Mouse (Mus musculus) ES-E14 (cell line): ENCODE data around the gene Ddx6. TPM values are rescaled to one million over a fixed set of nuclear protein-coding genes. Genes with fewer than 3 reads are reported as not detected.
A peak's percentile ranks its signal among the peaks of the same experiment; 100 is the strongest.

ENCODE experiments used
- DNase-seq: peaks from one replicate; pipeline ENCODE4 v3.0.0-alpha.2; 2013; ENCODE audit warnings: low read depth, low spot score
- H3K27ac ChIP-seq: 2 replicates; pipeline ENCODE4 v1.5.1; 2012; ENCODE audit warnings: low read depth, mild to moderate bottlenecking, low read length, moderate library complexity, mixed read lengths; ENCODE audit not compliant: poor library complexity, insufficient read depth, severe bottlenecking
- H3K36me3 ChIP-seq: 2 replicates; pipeline ENCODE4 v1.6.1; 2012; ENCODE audit warnings: mild to moderate bottlenecking, low read length, moderate library complexity, mixed read lengths; ENCODE audit not compliant: control insufficient read depth, poor library complexity, insufficient read depth, severe bottlenecking
- H3K4me1 ChIP-seq, 2 experiments: fragments of 150-350 bp in 1 of 2; sonication (generic) in 1 of 2; 2 replicates each; pipeline ENCODE4 v1.6.1; 2012; ENCODE audit warnings: low read length in 2 of 2, mild to moderate bottlenecking in 1 of 2, mixed read lengths in 1 of 2; ENCODE audit not compliant: control insufficient read depth in 2 of 2, insufficient read depth in 2 of 2, poor library complexity in 1 of 2
- H3K4me3 ChIP-seq, 2 experiments: fragments of 150-350 bp in 1 of 2; sonication (generic) in 1 of 2; 2 replicates each; pipeline ENCODE4 v1.5.1; 2012; ENCODE audit warnings: low read length in 2 of 2, low read depth in 1 of 2, mild to moderate bottlenecking in 1 of 2, mixed read lengths in 1 of 2; ENCODE audit not compliant: insufficient read depth in 1 of 2, poor library complexity in 1 of 2, severe bottlenecking in 1 of 2
- H3K9ac ChIP-seq: 2 replicates; pipeline ENCODE4 v1.6.1; 2012; ENCODE audit warnings: low read depth, mild to moderate bottlenecking, low read length, mixed read lengths; ENCODE audit not compliant: poor library complexity, insufficient read depth, severe bottlenecking
- H3K9me3 ChIP-seq: fragments of 150-350 bp; sonication (generic); 2 replicates; pipeline ENCODE4 v1.6.1; 2012; ENCODE audit warnings: low read depth, mild to moderate bottlenecking, low read length; ENCODE audit not compliant: control insufficient read depth, insufficient read depth
- CHD2 ChIP-seq: IDR thresholded peaks from 2 replicates; pipeline ENCODE4 v1.6.1; 2014; ENCODE audit warnings: mild to moderate bottlenecking, low read depth, low read length, inconsistent platforms
- HCFC1 ChIP-seq: IDR thresholded peaks from 2 replicates; pipeline ENCODE4 v1.6.1; 2012; ENCODE audit warnings: low read length, inconsistent platforms, borderline replicate concordance; ENCODE audit not compliant: insufficient read depth
- MAFK ChIP-seq: IDR thresholded peaks from 2 replicates; pipeline ENCODE4 v1.6.1; 2014; ENCODE audit warnings: mild to moderate bottlenecking, low read depth, low read length, inconsistent platforms; ENCODE audit not compliant: insufficient read depth
- ZC3H11A ChIP-seq: IDR thresholded peaks from 2 replicates; pipeline ENCODE4 v1.6.1; 2012; ENCODE audit warnings: low read depth, mild to moderate bottlenecking, inconsistent platforms, low read length, borderline replicate concordance
- ZNF384 ChIP-seq: IDR thresholded peaks from 2 replicates; pipeline ENCODE4 v1.6.1; 2012; ENCODE audit warnings: low read depth, low read length, inconsistent platforms
- in situ Hi-C, 2 experiments: fragments of 600-800 bp; cut with MboI; formaldehyde crosslinking; loops; one replicate each; pipeline ENCODE4 v1.15.1; 2025; ENCODE audit warnings: low sequenced_read_pairs in 2 of 2, inconsistent platforms in 1 of 2; ENCODE audit not compliant: unreplicated experiment in 2 of 2
- total RNA-seq: library from RNA; depleted of rRNA; stranded (reverse); fragments of 300-350 nt; gene quantifications from 2 replicates; pipeline ENCODE4 v1.2.3, GENCODE M21; 2012

Ddx6 gene
- total RNA-seq, 1 experiment, result 52.7 TPM

DNA sequence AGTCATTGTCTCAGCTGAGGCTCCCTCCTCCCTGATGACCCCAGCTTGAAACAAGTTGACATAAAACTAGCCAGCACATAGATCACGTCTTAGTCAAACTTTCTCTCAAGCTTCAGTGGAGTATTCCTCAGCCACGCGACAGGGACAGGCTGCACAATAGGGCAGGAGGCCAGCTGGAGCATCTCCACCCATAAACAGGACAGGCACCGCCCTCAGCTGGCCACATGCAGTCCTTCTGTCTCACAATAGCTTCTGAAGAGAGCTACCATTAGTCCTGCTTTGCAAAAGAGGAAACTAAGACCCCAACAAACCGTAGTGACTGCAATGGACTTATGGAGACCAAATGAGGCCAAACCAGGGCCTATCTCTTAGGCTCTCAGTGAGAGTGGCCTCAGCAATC is 40.8 kb downstream of the Ddx6 start:
- H3K9ac ChIP-seq, result no peak overlapping the region
- in situ Hi-C loops, result no loop called here
- peaks cover 0 to 7% of the 10 kb centered on the region in 2 experiments; a peak in 2 of 4 replicates for H3K4me1 ChIP-seq
- H3K36me3 ChIP-seq, result no peaks in the 10 kb centered on the region
- no peaks in the 10 kb centered on the region for H3K9me3 ChIP-seq
- no peak overlapping the region for H3K4me3 ChIP-seq
- no peak overlapping the region for H3K27ac ChIP-seq
- no peak for DNase-seq
- TF ChIP-seq ZC3H11A, result no peak
- no peak for TF ChIP-seq CHD2
- TF ChIP-seq ZNF384, result no peak
- no peak for TF ChIP-seq MAFK
- no peak for TF ChIP-seq HCFC1

DNA sequence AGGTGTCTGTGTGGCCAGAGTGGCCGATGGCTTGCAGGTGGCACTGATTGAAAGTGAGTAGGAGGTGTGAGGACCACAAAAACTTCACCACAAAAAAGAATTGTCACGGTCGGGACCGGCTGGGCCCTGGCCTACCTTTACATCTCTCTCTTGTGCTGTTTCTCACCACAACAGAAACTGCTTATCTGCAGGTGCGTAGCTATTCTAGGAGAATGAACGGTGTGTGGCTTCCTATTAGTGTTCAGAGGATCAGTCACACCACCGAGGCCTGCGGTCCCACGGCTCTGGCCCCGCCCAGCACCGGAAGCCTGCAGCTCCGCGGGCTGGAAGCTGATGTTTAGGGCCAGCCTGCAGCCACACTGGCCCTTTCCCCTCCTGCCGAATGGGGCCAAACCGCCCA is 41.2 kb downstream of the Ddx6 start:
- TF ChIP-seq MAFK, result no peak
- no peak for TF ChIP-seq ZNF384
- TF ChIP-seq CHD2, result no peak
- TF ChIP-seq HCFC1, result no peak
- no peak for TF ChIP-seq ZC3H11A
- no peak for DNase-seq
- in situ Hi-C loops, result no loop called here
- peaks cover 0 to 7% of the 10 kb centered on the region in 2 experiments; a peak in 2 of 4 replicates for H3K4me1 ChIP-seq
- no peaks in the 10 kb centered on the region for H3K9me3 ChIP-seq
- H3K4me3 ChIP-seq, result peak overlapping the region in 1 of 2 experiments; percentile 17; a peak in 1 of 4 replicates
- 0 out of 2 replicates have a peak overlapping the region, but pooled peaks have one; percentile 19 for H3K9ac ChIP-seq
- H3K36me3 ChIP-seq, result no peaks in the 10 kb centered on the region
- H3K27ac ChIP-seq, result no peak overlapping the region

DNA sequence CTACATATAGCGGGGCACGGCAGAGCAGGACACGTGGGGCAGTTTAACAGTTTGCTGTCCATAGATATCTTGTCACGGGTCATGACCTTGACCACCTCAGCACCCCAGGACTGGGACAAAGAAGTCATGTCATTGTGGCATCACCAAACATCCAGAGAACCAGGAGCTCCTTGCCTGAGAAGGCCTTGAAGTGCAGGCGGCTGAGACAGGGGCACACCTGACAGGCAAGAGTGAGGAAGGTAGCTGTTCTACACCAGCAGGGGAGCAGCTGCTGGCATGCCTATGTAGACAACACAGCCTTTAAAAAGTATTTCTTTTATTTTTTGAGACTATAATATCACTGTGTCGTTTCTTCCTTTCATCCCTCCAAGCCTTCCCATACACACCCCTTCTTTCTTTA is 41.7 kb downstream of the Ddx6 start:
- DNase-seq, result no peak
- Histone ChIP-seq H3K36me3 (no peaks in the 10 kb centered on the region), H3K27ac (no peak overlapping the region), H3K9me3 (no peaks in the 10 kb centered on the region), H3K4me3 (peak overlapping the region in 1 of 2 experiments; percentile 17; a peak in 1 of 4 replicates), H3K4me1 (peaks cover 0 to 7% of the 10 kb centered on the region in 2 experiments; a peak in 2 of 4 replicates), H3K9ac (0 out of 2 replicates have a peak overlapping the region, but pooled peaks have one; percentile 19)
- TF ChIP-seq MAFK (no peak), ZNF384 (no peak), HCFC1 (no peak), CHD2 (no peak), ZC3H11A (no peak)
- in situ Hi-C loops, result no loop called here

DNA sequence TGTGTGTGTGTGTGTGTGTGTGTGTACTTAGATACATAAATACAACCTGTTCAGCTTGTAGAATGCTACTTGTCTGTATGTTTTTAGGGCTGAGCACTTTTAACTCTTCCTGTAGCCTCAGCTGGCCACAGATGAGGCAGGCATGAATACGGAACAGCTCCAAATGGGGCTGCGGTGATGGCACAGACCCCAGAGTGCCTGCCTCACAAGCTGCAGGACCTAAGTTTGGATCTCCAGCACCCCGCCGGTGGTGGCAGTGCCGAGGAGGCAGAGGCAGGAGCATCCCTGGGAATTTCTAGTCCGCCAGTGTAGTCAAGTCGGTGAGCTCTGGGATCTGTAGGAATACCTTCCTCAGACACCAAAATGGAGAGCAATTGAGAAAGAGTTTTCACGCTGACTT is 42.3 kb downstream of the Ddx6 start:
- H3K9ac ChIP-seq, result no peak overlapping the region
- peaks cover 0 to 7% of the 10 kb centered on the region in 2 experiments; a peak in 2 of 4 replicates for H3K4me1 ChIP-seq
- in situ Hi-C loops, result no loop called here
- no peak overlapping the region for H3K27ac ChIP-seq
- H3K36me3 ChIP-seq, result no peaks in the 10 kb centered on the region
- no peak for DNase-seq
- no peaks in the 10 kb centered on the region for H3K9me3 ChIP-seq
- TF ChIP-seq ZC3H11A, result no peak
- TF ChIP-seq MAFK, result no peak
- no peak for TF ChIP-seq ZNF384
- TF ChIP-seq HCFC1, result no peak
- no peak overlapping the region for H3K4me3 ChIP-seq

DNA sequence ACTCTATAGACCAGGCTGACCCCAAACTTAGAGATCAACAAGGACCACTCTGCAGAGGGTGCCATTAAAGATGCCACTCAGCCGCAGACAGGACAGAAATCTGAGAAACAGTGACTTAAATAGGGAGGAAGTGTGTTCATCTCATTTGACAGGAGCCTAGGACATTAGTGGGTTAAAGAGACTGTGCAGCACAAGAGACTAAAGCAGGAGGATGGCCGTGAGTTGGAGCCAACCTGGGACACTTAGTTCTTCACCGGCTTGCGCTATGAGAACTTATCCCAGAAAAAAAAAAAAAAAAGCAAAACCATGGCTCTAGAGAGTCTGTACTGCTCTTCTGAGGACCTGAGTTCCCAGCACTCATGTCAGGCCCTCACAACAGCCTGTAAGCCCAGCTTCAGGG is 43.0 kb downstream of the Ddx6 start:
- in situ Hi-C loops, result no loop called here
- H3K27ac ChIP-seq, result no peak overlapping the region
- no peak overlapping the region for H3K4me3 ChIP-seq
- no peak overlapping the region for H3K9ac ChIP-seq
- no peaks in the 10 kb centered on the region for H3K36me3 ChIP-seq
- TF ChIP-seq ZNF384 (no peak), ZC3H11A (no peak), HCFC1 (no peak), CHD2 (no peak), MAFK (no peak)
- H3K4me1 ChIP-seq, result peaks cover 0 to 7% of the 10 kb centered on the region in 2 experiments; a peak in 2 of 4 replicates
- no peak for DNase-seq
- no peaks in the 10 kb centered on the region for H3K9me3 ChIP-seq
